Mouse (Mus musculus) heart, adult 9 months (tissue): ENCODE measurements at regions not wholly inside any gene's neighbourhood (a gene's known extent, or its start where the extent isn't known, plus 50 kb on each side); places are given as distances from the start of the nearest gene placed in this dataset.

Source experiments
- DNase-seq, 2 experiments: peaks; one replicate each; pipeline ENCODE4 v3.0.0; 2022; ENCODE audit warnings: low spot score in 2 of 2

- no peak for DNase-seq
Measured at GRCm38 (mm10) chr15:93880302-93880701, 284.6 kb upstream of the Prickle1 start.

GRCm38 (mm10) chr15:93879006-93879405 lies 283.3 kb upstream of the Prickle1 start:
- no peak for DNase-seq

- DNase-seq, result no peak
Measured at GRCm38 (mm10) chr15:93876335-93876734, 280.6 kb upstream of the Prickle1 start.

GRCm38 (mm10) chr15:93875685-93876084 lies 280.0 kb upstream of the Prickle1 start:
- DNase-seq, result no peak

- no peak for DNase-seq
Measured at GRCm38 (mm10) chr15:93874206-93874605, 278.5 kb upstream of the Prickle1 start.

- DNase-seq, result no peak
Measured at GRCm38 (mm10) chr15:93857336-93857901, 261.7 kb upstream of the Prickle1 start.

- no peak for DNase-seq
Measured at GRCm38 (mm10) chr15:93853221-93853620, 257.5 kb upstream of the Prickle1 start.

- DNase-seq, result no peak
Measured at GRCm38 (mm10) chr15:93852126-93852525, 256.4 kb upstream of the Prickle1 start.

GRCm38 (mm10) chr15:93850388-93850787 lies 254.7 kb upstream of the Prickle1 start:
- DNase-seq, result no peak

- DNase-seq, result no peak
Measured at GRCm38 (mm10) chr15:93848830-93849229, 253.1 kb upstream of the Prickle1 start.

- no peak for DNase-seq
Measured at GRCm38 (mm10) chr15:93846797-93847196, 251.1 kb upstream of the Prickle1 start.

- DNase-seq, result no peak
Measured at GRCm38 (mm10) chr15:93845801-93846200, 250.1 kb upstream of the Prickle1 start.

- no peak for DNase-seq
Measured at GRCm38 (mm10) chr15:93832956-93833355, 237.3 kb upstream of the Prickle1 start.

GRCm38 (mm10) chr15:93832431-93832936 lies 236.8 kb upstream of the Prickle1 start:
- DNase-seq, result peak; percentile 41 to 51

- no peak for DNase-seq
Measured at GRCm38 (mm10) chr15:93831148-93831547, 235.5 kb upstream of the Prickle1 start.

GRCm38 (mm10) chr15:93824729-93825694 lies 229.3 kb upstream of the Prickle1 start:
- peak; percentile 43 to 59 for DNase-seq

GRCm38 (mm10) chr15:93821236-93821635 lies 225.5 kb upstream of the Prickle1 start:
- no peak for DNase-seq

- DNase-seq, result no peak
Measured at GRCm38 (mm10) chr15:93812011-93812410, 216.3 kb upstream of the Prickle1 start.

- no peak for DNase-seq
Measured at GRCm38 (mm10) chr15:93807993-93808392, 212.3 kb upstream of the Prickle1 start.

- DNase-seq, result no peak
Measured at GRCm38 (mm10) chr15:93807505-93807904, 211.8 kb upstream of the Prickle1 start.

GRCm38 (mm10) chr15:93804703-93805102 lies 209.0 kb upstream of the Prickle1 start:
- no peak for DNase-seq

- DNase-seq, result no peak
Measured at GRCm38 (mm10) chr15:93790531-93790930, 194.8 kb upstream of the Prickle1 start.

- no peak for DNase-seq
Measured at GRCm38 (mm10) chr15:93789762-93790161, 194.1 kb upstream of the Prickle1 start.
